Mouse (Mus musculus): ENCODE measurements at regions not wholly inside any gene's neighbourhood (a gene's known extent, or its start where the extent isn't known, plus 50 kb on each side); places are given as distances from the start of the nearest gene placed in this dataset.

DNA sequence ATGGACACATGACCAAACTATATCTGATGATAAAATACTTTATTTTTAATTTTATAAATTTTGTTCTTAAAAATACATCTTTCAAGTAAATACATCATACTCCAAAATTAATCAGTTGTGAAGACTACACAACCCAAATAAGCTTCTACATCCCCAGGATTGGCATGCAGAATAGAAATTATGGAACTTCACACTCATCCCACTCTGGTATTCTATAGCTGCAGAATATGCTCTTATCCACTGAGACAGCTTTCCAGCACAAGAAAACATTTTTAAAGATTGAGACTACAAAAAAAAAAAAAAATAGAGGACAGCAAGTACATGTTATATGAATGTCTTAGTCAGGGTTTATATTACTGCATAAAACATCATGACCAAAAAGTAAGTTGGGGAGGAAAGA lies 94.4 kb downstream of the Gm11232 start:
- intact Hi-C loops (cut with DNase I) = no loop called here

DNA sequence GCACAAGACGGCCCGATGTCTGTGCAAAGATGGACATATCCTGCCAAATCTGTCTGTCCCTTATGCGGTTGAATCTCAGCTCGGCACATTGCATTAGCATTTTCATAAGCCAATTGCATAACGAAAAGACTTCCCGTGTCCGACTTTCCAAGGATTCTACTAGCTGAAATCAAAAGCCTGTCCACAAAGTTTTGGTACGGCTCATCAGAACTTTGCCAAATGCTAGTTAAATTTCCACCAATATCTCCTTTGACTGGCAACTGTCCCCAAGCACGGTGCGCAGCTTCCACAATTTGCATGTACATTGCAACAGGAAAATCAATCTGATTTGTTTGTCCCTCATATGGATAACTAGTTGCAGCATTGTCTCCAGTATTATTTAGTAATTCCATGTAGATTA lies 117.2 kb downstream of the Gm11232 start:
- DNase-seq = no peak
- intact Hi-C loops (cut with DNase I) = no loop called here

More for the DNA sequence above, 94.4 kb downstream of the Gm11232 start:
- DNase-seq = no peak

DNA sequence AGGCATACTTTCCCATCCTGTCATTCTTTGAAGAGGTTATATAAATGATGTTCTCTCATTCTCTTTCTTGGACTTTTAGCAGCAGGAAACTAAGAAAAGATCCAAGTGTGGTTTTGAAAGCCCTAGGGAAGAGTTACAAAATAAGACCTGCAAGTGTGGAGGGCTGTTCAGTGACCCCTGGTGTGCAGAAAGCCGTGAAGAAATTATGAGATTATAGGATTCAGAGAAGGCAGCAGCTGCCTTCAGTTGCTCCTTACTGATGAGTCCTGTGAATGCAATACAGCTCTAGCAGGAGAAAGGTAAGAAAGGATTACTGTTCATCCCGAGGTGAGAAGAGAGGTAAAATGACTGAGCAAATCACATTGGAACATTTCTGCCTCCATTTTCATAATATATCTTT lies 130.7 kb downstream of the Gm11232 start:
- DNase-seq = no peak
- intact Hi-C loops (cut with DNase I) = no loop called here

DNA sequence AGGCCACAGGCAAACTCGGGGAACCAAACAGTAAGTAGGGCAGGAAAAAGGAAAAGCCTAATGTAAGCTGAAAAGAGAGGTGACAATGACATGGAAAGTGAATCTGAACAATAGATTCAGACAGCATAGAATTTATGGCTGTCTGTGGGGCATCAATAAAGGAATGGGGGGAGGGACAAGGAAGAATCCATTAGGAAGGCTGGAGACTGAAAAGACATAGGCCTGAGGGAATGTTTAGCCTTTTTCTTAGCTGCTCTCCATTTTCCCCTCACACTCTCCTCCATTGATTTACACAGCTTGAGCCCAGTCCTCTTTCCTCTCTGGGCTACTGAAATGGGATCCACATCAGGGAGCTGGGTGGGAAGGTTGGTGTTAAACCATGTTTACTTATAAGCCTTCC lies 131.1 kb downstream of the Gm11232 start:
- intact Hi-C loops (cut with DNase I) = no loop called here
- no peak for DNase-seq

DNA sequence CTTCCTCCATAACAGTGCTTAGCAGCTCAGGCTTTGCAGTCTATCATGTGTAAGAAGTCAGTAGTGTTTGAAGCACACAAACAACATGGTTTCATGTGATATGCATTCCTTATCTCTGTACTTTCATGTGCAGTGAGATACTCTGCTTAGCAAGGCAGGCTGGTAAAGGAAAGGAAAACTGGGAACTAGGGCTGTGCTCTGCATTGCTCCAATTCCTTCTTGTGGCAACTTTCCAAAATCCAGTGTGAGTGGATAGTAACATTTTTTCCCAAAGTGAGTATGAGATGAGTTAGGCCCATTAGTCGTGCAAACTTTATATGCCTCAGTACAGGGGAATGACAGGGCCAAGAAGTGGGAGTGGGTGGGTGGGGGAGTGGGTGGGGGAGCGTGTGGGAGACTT lies 133.0 kb downstream of the Gm11232 start:
- DNase-seq = no peak
- intact Hi-C loops (cut with DNase I) = no loop called here

DNA sequence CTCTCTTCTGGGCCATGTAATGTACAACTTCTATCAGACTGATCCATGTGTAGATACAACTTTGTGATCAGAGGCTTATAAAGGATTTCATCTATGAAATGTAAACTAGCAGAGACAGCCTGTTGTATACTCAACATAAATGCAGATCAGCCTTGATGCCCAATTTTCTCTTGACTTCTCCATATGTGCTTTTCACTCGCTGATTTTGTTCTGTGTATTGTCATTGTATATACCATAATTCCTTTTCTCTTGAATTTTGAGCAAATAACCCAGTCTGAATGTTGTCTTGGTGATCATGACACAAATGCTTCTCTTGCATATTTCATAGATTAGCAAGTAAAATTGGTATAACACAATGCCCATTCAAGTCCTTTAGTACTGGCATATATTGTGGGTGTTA lies 144.0 kb downstream of the Gm11232 start:
- DNase-seq = no peak
- intact Hi-C loops (cut with DNase I) = no loop called here

DNA sequence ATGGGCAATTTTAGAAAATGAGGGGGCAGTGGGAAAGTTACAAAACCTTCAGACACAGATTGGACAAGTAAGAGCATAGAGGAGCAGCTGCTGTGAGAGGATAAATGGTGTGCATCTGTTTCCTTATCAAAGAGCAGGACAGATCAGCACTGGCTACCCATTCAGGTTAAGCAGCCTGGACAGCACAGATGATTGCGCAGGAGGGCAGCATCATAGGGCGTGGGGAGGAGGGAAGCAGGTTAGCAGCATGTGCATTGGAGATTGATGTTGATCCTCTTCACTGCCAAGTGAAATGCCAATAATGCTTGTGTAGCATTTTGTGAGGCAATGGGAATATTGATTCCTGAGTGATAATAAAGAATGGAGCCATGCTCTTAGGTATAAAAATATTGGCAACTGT lies 171.9 kb downstream of the Gm11232 start:
- intact Hi-C loops (cut with DNase I) = no loop called here

DNA sequence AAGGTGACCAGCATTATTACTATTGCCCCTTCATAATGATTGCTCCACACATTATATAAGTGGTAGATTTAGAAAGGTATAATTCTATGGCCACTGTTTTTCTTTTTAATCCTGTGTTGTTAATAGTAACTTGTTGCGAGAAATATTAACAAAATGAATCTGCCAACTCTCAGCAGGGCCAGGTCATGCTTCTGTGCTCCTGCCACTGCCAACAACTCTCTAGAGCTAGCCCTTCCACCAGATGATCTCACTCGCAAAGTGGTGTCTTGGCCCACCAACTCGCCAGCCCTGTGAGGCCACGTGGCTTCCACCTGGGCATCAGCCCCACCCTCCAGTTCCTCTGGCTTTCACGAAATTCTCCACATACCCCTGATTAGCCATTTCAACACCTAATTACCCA lies 197.1 kb downstream of the Gm11232 start:
- intact Hi-C loops (cut with DNase I) = no loop called here

More for the DNA sequence above, 171.9 kb downstream of the Gm11232 start:
- DNase-seq = no peak

DNA sequence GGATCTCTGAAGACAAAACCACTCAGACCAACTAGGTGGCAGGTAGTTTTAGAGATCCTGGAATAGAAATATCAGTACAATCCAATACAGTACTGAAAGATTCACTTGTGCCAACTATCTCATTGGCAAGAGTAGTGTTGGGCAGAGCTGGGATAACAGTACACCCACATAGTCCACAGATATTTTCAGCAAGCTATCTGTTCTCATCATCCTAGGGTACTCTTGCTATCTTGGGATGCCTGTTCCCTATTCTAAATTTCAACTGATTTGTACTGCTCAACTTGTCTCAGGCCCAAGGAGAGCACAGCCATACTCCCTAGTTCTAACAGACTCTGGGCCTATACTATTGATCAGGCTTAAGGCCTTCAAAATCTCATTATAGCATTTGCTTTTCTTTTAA lies 218.6 kb downstream of the Gm11232 start:
- DNase-seq = no peak
- intact Hi-C loops (cut with DNase I) = no loop called here

More for the DNA sequence above, 197.1 kb downstream of the Gm11232 start:
- no peak for DNase-seq

DNA sequence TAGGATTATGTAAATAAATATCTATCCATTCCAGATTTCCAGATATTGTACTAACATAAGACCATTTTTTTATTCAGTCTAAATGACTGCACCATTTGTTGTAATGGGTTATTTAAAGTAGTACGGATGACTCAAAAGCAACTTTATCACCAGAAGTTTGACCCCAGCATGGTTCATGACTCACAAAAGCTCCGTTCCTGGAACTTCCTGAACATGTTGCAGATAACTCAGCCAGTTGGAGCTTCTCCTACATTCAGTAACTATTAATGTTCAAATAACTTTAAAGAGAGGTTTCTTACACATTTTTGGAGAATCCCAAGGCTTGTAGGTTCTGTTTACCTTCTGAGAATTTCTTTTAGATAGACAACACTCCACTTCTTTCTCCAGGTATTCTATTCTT lies 219.8 kb downstream of the Gm11232 start:
- peak in 1 of 2 experiments; percentile 3 for DNase-seq
- intact Hi-C loops (cut with DNase I) = no loop called here

DNA sequence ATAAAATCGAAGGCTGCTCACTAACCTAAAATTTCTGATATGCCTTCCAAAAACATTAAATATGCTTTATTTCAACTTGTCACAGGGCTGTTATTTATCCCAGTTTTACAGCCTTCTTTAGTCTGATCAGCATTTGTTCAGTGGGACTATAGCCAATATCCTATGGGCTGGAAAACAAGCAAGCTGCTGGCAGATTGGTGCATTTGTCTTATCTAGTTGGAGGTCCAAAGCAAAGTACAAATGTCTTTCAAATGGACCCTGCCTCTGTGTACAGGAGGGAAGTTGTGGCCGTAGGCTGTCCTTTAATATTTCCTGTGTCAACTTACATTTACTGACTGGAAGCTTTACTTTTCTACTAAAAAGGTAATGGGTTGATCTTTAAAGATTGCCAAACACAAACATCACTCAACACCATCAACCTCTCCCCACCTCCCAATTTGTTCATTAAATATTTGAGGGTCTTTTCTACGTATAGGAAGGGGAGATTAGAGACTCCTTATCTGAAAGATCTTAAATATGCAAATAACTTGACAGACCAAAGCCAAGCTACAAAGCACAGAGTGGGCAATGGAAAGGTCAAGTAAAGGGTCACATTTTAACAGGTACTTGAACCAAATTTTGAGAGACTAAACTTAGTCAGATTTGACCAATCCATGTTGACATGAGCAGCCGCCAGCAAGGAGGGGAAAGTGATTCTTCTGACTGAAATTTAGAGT lies 233.4 kb downstream of the Gm11232 start:
- DNase-seq = no peak
- intact Hi-C loops (cut with DNase I) = no loop called here

DNA sequence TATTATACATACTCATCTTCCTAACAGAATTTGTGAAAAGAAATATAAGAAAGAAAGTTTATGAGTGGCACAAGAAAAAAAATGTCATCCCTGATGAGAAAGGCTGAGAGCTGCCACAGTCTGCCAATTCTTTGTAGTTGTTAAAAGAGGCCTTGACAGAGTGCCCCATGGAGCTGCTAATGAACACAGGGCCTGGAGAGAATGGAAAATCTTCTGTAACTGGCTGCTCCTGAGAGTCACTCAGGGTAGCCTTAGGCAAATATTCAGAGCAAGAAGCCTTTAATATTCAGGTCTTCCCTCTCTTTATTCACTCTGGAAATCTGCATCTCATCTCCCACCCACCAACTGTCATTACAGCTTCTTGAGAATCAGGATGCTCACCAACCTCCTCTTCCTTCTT lies 237.0 kb downstream of the Gm11232 start:
- DNase-seq = no peak
- intact Hi-C loops (cut with DNase I) = no loop called here

DNA sequence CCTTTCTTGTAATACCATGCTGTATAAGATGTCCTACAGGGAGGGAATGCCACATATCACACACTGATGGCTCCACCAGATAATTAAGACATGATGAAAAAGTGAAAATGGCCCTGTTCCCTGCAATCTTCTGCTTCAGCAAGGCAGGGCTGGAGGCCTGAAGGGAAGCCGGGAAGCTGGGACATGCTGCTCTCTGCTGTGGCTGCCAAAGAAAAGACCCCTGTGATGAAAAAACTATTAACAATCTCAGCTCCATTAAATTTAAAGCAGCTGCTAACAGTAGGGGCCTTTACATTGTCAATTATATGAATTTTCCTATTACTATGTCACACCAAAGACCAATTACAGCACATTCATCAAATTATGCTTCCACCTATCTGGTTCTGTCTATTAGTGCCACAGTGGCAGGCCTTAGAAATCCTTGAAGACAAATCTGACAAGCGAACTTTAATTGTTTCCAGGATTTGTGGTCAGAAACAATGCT lies 239.8 kb downstream of the Gm11232 start:
- DNase-seq = no peak
- intact Hi-C loops (cut with DNase I) = no loop called here

DNA sequence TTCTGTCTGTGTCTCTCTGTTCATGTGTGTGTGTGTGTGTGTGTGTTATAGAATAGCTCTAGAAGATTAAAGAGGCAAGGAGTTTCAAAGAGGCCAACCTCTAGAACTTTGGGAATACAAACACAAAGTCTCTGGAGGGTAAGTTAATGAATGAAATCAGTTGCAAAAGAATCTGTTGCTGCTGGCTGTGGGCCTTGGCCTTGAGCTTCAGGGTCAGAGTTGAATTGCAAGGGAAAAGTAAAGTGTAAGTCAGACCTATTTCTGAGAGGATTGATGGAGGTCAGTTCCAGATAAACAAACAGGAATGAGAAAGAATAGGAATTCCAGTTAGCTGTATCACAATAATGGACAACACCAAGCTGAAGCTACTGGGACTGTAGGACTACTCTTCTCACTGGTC lies 250.9 kb downstream of the Gm11232 start:
- intact Hi-C loops (cut with DNase I) = no loop called here
- DNase-seq = no peak

DNA sequence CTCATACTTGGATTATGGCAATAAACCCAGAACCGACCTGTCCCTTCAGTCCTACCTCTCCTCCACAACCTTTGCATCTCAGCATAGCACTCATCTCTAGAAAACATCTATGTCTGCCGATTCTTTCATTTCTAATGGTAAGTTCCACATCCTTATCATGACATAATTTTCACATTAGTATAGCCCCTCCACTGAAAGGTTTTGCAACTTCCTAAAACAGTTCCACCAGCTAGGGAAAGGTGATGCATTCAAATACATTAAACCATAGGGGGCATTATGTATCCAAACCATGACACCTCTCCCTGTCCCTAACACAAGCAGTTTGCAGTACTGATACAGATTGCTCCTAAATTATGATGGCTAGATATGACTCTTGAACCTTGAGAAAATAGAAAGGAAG lies 268.0 kb downstream of the Gm11232 start:
- intact Hi-C loops (cut with DNase I) = no loop called here

DNA sequence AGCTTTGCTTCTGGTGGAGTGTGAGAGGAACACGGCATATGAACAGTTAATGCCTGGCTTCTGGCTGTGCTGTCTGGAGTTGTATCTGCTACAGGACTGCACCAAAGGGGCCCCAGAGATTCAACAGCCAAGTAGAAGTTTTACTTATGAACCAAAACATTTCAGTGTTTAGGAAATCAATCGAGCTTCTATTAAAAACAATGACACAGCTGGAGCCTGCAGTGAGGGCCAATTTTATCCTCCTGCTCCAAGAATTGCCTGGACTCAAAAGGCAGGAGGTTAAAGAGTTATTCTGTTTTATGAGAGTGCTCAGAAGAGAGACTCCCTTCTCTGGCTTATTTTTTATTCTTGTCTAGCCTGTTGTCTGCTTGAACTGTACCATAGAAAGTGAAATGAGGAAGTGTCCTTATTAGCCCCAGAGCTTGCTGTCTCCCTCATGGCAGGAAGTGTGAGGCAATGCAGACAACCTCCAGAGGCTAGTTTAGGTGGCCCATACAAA lies 269.1 kb downstream of the Gm11232 start:
- intact Hi-C loops (cut with DNase I) = no loop called here

More for the DNA sequence above, 268.0 kb downstream of the Gm11232 start:
- no peak for DNase-seq

DNA sequence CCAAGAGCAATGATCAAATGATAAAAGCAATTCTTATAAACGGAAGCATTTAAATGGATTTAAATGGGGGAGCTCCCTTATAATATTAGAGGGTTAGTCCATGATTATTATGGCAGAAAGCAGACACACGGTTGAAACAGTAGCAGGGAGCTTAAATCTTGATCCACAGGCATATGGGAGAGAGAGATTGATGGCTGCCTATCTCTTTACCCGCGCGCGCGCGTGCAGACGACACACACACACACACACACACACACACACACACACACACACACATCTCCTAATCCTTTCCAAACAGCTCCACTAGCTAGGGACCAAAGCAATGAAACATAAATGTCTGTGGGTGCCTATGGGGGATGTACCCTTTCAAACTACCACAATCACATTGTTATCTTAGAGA lies 269.7 kb downstream of the Gm11232 start:
- intact Hi-C loops (cut with DNase I) = no loop called here
- DNase-seq = no peak

More for the DNA sequence above, 269.1 kb downstream of the Gm11232 start:
- peak; percentile 17 to 23 for DNase-seq

DNA sequence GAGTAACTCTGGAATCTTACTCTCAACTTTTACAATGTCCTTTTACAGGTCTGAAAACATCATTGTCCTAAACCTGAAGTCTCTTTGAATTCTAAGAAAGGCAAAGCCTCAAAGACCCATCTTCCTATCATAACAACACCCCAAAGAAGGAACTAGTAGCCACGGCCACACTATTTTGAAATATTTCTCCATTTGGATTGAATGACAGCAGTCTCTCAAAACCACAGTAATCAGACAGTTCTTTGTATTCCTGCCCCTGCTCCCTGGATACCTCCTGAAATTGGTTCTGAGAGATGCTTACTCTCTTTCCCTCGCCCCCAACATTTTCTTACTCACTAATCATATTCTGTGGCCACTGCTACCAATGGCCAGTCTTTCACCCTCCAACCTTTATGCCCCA lies 276.8 kb downstream of the Gm11232 start:
- intact Hi-C loops (cut with DNase I) = no loop called here
- DNase-seq = no peak

DNA sequence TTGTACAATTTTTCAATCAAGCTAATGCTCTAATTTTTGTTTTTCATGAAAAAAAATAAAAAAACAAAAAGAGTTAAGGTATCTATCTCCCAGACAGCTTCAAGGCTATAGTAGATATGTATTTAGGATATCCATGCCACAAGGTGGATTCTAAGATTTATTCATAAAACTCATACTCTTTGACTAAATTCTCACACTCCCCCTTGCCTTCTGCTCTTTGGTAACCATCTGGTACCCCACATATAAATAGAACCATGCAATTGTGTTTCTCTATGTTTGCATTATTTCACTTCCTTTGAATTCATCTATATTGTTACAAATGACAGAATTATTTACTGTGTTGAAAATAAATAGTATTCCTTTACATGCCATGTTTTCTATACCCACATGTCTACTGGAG lies 287.2 kb downstream of the Gm11232 start:
- intact Hi-C loops (cut with DNase I) = no loop called here
- DNase-seq = no peak

DNA sequence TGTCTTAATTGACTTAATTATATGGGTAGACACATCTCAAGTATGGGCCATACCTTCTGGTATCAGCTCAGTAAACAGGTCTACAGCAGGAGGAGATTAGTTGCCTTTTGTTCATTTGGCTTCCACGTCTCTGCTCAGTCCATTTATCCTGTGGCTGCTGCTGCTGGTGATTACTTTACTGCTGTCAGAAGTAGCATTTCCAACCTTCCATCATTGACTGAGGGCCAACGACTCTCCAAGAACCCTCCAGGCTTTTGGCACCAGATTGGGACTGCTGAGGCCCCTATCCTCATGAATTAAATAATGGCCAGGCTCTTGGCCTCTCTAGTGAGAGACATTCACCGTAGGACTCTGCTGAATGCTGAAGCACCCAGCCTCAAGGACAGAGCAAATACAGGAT lies 303.0 kb downstream of the Gm11232 start:
- no peak for DNase-seq
- intact Hi-C loops (cut with DNase I) = no loop called here

DNA sequence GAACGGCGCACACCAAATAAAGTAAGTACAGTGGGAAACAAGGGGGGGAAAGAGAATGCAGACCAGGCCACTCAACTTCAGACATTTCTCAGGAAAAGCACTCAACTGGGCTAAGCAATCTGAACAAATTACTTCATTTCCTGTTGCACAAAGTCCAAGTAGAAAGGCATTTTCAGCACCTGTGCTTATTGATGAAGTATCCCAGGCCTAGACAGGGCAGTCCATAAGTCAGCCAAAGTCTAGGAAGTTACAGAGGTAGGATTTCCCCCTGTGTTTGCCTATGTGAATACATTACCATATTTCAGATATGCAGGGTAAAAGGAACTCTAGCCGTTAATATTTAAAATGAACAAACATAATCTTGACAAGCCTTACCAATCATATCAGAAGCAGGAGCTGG lies 304.3 kb downstream of the Gm11232 start:
- no peak for DNase-seq
- intact Hi-C loops (cut with DNase I) = no loop called here

DNA sequence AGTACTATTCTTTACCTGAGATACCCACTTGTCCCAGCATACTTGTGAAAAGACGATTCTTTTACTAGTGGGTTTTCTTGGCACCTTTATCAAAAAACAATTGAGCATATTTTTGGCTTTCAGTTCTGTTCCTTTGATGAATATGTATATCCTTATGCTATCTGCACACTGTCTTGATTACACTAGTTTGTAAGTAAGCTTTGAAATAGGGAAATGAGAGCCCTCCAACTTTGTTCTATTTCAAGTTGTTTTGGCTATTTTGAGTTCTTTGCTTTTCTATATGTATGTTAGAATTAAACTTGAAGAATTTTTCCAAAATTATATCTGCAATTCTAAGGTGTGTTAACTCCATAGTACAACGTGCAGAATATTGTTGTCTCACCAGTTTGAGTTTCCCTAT lies 311.3 kb downstream of the Gm11232 start:
- DNase-seq = no peak
- intact Hi-C loops (cut with DNase I) = no loop called here
